Mouse (Mus musculus): ENCODE results near the gene Sp9. TPM values are rescaled to one million over a fixed set of nuclear protein-coding genes. Genes with fewer than 3 reads are reported as not detected.

The Sp9 gene
- polyA plus RNA-seq, 1 experiment from 2014 or later = not detected

- Histone ChIP-seq H3K4me2 (no peak overlapping the region), H3K9me3 (replicated peaks) (no peaks in the 10 kb centered on the region), H3K9ac (no peak overlapping the region), H3K27me3 (no peaks in the 10 kb centered on the region), H3K36me3 (peaks cover 4% of the 10 kb centered on the region; the same call in 1 of the 2 replicates), H3K4me3 (no peak overlapping the region), H3K27ac (no peak overlapping the region), H3K4me1 (replicated peaks) (peaks cover 7% of the 10 kb centered on the region; the same call in 1 of the 2 replicates)
- 90% methylated on average over 9 of the region's 9 CpGs for WGBS
- no peak for ATAC-seq (replicated peaks; ENCODE audit: insufficient number of reproducible peaks, insufficient read depth, low FRiP score, low read depth)
Measured at GRCm38 (mm10) chr2:73317426-73317825, 45.7 kb downstream of the Sp9 start.

- H3K4me2 ChIP-seq = no peak overlapping the region
- H3K4me1 ChIP-seq (replicated peaks) = no peaks in the 10 kb centered on the region
- H3K36me3 ChIP-seq = peaks cover 4% of the 10 kb centered on the region; the same call in 1 of the 2 replicates
- H3K9me3 ChIP-seq (replicated peaks) = no peaks in the 10 kb centered on the region
- H3K27ac ChIP-seq = no peak overlapping the region
- H3K27me3 ChIP-seq = no peaks in the 10 kb centered on the region
- H3K9ac ChIP-seq = no peak overlapping the region
- H3K4me3 ChIP-seq = no peak overlapping the region
- WGBS = 75% methylated on average over 5 of the region's 5 CpGs
- ATAC-seq (replicated peaks; ENCODE audit: insufficient number of reproducible peaks, insufficient read depth, low FRiP score, low read depth) = no peak
Measured at GRCm38 (mm10) chr2:73319218-73319617, 47.5 kb downstream of the Sp9 start.

GRCm38 (mm10) chr2:73322991-73323390, 51.3 kb downstream of the Sp9 start:
- no peak for ATAC-seq (replicated peaks; ENCODE audit: insufficient number of reproducible peaks, insufficient read depth, low FRiP score, low read depth)
- Histone ChIP-seq H3K36me3 (peaks cover 4% of the 10 kb centered on the region; the same call in 1 of the 2 replicates), H3K4me3 (no peak overlapping the region), H3K9ac (no peak overlapping the region), H3K4me1 (replicated peaks) (no peaks in the 10 kb centered on the region), H3K27ac (no peak overlapping the region), H3K9me3 (replicated peaks) (no peaks in the 10 kb centered on the region), H3K4me2 (no peak overlapping the region), H3K27me3 (no peaks in the 10 kb centered on the region)
- WGBS = 60% methylated on average over 12 of the region's 12 CpGs

GRCm38 (mm10) chr2:73325871-73326270, 54.1 kb downstream of the Sp9 start:
- Histone ChIP-seq H3K4me2 (no peak overlapping the region), H3K9me3 (replicated peaks) (no peaks in the 10 kb centered on the region), H3K27ac (no peak overlapping the region), H3K36me3 (no peaks in the 10 kb centered on the region), H3K4me1 (replicated peaks) (no peaks in the 10 kb centered on the region), H3K4me3 (no peak overlapping the region), H3K9ac (no peak overlapping the region), H3K27me3 (no peaks in the 10 kb centered on the region)
- 82% methylated on average over 5 of the region's 5 CpGs for WGBS
- no peak for ATAC-seq (replicated peaks; ENCODE audit: insufficient number of reproducible peaks, insufficient read depth, low FRiP score, low read depth)

Other genes with a start within 250 kb of the Sp9 start
- 57.7 and 59.2 TPM in 2 replicates for gene Ola1, start 53.0 kb upstream of the Sp9 start, polyA plus RNA-seq (2015; fragmentation: Nextera tagmentation; extraction: Ambion mirVana)
- gene Scrn3, start 40.7 kb downstream of the Sp9 start, polyA plus RNA-seq (2015; fragmentation: Nextera tagmentation; extraction: Ambion mirVana) = 13.2 and 13.4 TPM in 2 replicates
- 15.0 and 16.7 TPM in 2 replicates for gene Cir1, start 40.8 kb downstream of the Sp9 start, polyA plus RNA-seq (2015; fragmentation: Nextera tagmentation; extraction: Ambion mirVana)
- gene Gpr155, start 114.6 kb downstream of the Sp9 start, polyA plus RNA-seq (2015; fragmentation: Nextera tagmentation; extraction: Ambion mirVana) = 4.7 and 6.2 TPM in 2 replicates

Data from heart, embryonic 15.5 days (tissue).